27 mouse cellular contexts compared by ENCODE assay signal in the genomic region with DNA sequence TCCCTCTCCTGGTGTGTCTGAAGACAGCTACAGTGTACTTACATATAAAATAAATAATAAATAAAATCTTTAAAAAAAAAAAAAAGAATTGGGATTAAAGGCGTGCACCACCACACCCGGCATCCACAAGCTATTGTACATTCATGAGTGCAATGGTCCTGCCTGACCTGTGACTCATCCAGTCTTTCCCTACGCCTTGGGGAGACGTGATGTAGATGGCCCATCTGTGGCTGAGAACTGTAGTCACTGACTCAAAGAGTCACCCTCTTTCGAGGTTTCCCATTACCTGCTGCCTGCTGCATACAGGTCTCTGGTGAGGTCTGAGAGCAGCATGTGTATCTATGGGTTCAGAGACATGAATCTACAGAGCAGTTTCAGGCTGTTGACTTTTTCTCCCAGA. TPM values are rescaled to one million over a fixed set of nuclear protein-coding genes. Genes with fewer than 3 reads are reported as not detected.
DNase-seq lines count a peak whose midpoint lies in the region; ATAC-seq and TF ChIP-seq lines count a peak whose summit lies in the region.
"Had no signal": no experiment of that assay in that cellular context is flagged by ENCODE, and none has a peak within 500 bp of the region (broad histone marks: within the 10 kb centered on the region; RNA-seq: fewer than 3 reads in every experiment).

No protein-coding gene starts in this region.

- peak; percentile 79 for DNase-seq in 3T3-L1 (ENCODE audit: low read depth, low spot score)
- DNase-seq in CH12.LX (ENCODE audit: extremely low read depth): no peak
- DNase-seq in NIH3T3 (ENCODE audit: low read depth): peak; percentile 50
- DNase-seq in midbrain, embryonic 11.5 days (ENCODE audit: low spot score, missing footprints): no peak
- DNase-seq in layer of hippocampus, adult 8-10 months (ENCODE audit: low spot score in 2 of 2): no peak
- DNase-seq in cerebellum, adult 11-12 months: no peak
- DNase-seq in heart, adult 18-20 months: no peak
- DNase-seq: adrenal gland, adult 2 months; adrenal gland, postnatal 10 days; adrenal gland, postnatal 25 days; B cell, adult 2 months; cerebellum, adult 18-20 months; cerebellum, adult 8-10 months; cerebellum, adult 9-11 months; cerebellum, postnatal 14 days; cerebellum, postnatal 36 days; embryo, embryonic 11 days had no signal

- H3K27ac ChIP-seq in CH12.LX (ENCODE audit: insufficient read depth, low read depth) (peak overlapping the region; percentile 44; the same call in 1 of the 2 replicates), macrophage (peak overlapping the region; percentile 100)
- no peak overlapping the region for H3K27ac ChIP-seq in midbrain, embryonic 11.5 days (ENCODE audit: low read depth, low read length)
- H3K27ac ChIP-seq: embryonic facial prominence, embryonic 13.5 days; embryonic facial prominence, embryonic 15.5 days; forebrain, embryonic 10.5 days; forebrain, embryonic 12.5 days had no signal

- H3K4me1 ChIP-seq in CH12.LX (ENCODE audit: control insufficient read depth in 1 of 2, insufficient read depth in 2 of 2): peaks cover 28 to 72% of the 10 kb centered on the region in 2 experiments
- no peaks in the 10 kb centered on the region for H3K4me1 ChIP-seq in midbrain, embryonic 11.5 days (ENCODE audit: control insufficient read depth, insufficient read depth, low read length)
- H3K4me1 ChIP-seq: forebrain, embryonic 12.5 days had no signal

- no peaks in the 10 kb centered on the region for H3K27me3 ChIP-seq in CH12.LX (replicated peaks)
- H3K27me3 ChIP-seq in midbrain, embryonic 11.5 days (ENCODE audit: control insufficient read depth, insufficient read depth, low read length): no peaks in the 10 kb centered on the region
- H3K27me3 ChIP-seq: embryonic facial prominence, embryonic 13.5 days; embryonic facial prominence, embryonic 15.5 days; forebrain, embryonic 12.5 days had no signal

- no peak for TF ChIP-seq EP300 in CH12.LX (IDR thresholded peaks at IDR 0.05; ENCODE audit: low read length)

- no peak for TF ChIP-seq RAD21 in CH12.LX (IDR thresholded peaks at IDR 0.05; ENCODE audit: low read depth, low read length)

- in situ Hi-C loops in CH12.LX (cut with MboI; ENCODE audit: low pct_ligation_motif_present, low pct_unique_long_range_greater_than_20kb, low sequenced_read_pairs): no loop called here

- H3K79me2 ChIP-seq in CH12.LX (replicated peaks; ENCODE audit: control insufficient read depth, extremely low read depth, insufficient read depth, poor library complexity, severe bottlenecking) (no peaks in the 10 kb centered on the region), macrophage (ENCODE audit: inconsistent target) (peaks cover 61% of the 10 kb centered on the region; the same call in 1 of the 2 replicates)

- peaks cover 6% of the 10 kb centered on the region for H3K9me3 ChIP-seq in CH12.LX (replicated peaks; ENCODE audit: low read length)
- no peaks in the 10 kb centered on the region for H3K9me3 ChIP-seq in midbrain, embryonic 11.5 days (ENCODE audit: control insufficient read depth, low read length)
- H3K9me3 ChIP-seq: embryonic facial prominence, embryonic 13.5 days; embryonic facial prominence, embryonic 15.5 days; forebrain, embryonic 10.5 days; forebrain, embryonic 12.5 days; G1E had no signal

- ATAC-seq in midbrain, embryonic 11.5 days (ENCODE audit: low FRiP score): no peak
- ATAC-seq: CD4-positive, CD25-positive, alpha-beta regulatory T cell, adult 4 months; forebrain, embryonic 14.5 days; forebrain, embryonic 16.5 days had no signal

- H3K36me3 ChIP-seq in CH12.LX (replicated peaks in 1 of 2; ENCODE audit: control insufficient read depth in 1 of 2, insufficient read depth in 1 of 2, low read length in 1 of 2): peaks cover 0 to 3% of the 10 kb centered on the region in 2 experiments
- no peaks in the 10 kb centered on the region for H3K36me3 ChIP-seq in macrophage (ENCODE audit: inconsistent target)
- H3K36me3 ChIP-seq in midbrain, embryonic 11.5 days (ENCODE audit: control insufficient read depth, insufficient read depth, low read length): no peaks in the 10 kb centered on the region
- H3K36me3 ChIP-seq: embryonic facial prominence, embryonic 13.5 days; embryonic facial prominence, embryonic 15.5 days; forebrain, embryonic 10.5 days; forebrain, embryonic 12.5 days had no signal

- no peak for TF ChIP-seq POLR2A in CH12.LX (IDR thresholded peaks at IDR 0.05; ENCODE audit: low read depth, low read length)

- dilution Hi-C loops in CH12.LX (cut with MboI; ENCODE audit: extremely low pct_ligation_motif_present, extremely low pct_unique_long_range_greater_than_20kb, low sequenced_read_pairs): no loop called here

- no peak overlapping the region for H3K4me2 ChIP-seq in CH12.LX (ENCODE audit: insufficient read depth, low read depth, poor library complexity, severe bottlenecking)
- no peak overlapping the region for H3K4me2 ChIP-seq in midbrain, embryonic 11.5 days
- H3K4me2 ChIP-seq: embryonic facial prominence, embryonic 13.5 days; embryonic facial prominence, embryonic 15.5 days; forebrain, embryonic 12.5 days had no signal

- WGBS in macrophage (ENCODE audit: missing documents): 81% methylated on average over 5 of the region's 5 CpGs
- 93% methylated on average over 5 of the region's 5 CpGs for WGBS in midbrain, embryonic 11.5 days

- no peak for TF ChIP-seq CTCF in CH12.LX (conservative IDR thresholded peaks at IDR 0.05 in 1 of 2, IDR thresholded peaks at IDR 0.05 in 1 of 2; ENCODE audit: low read depth in 2 of 2, low read length in 2 of 2)

- H3K4me3 ChIP-seq in CH12.LX (replicated peaks in 1 of 3; ENCODE audit: low read depth in 2 of 3, low read length in 2 of 3, poor library complexity in 1 of 3) (no peak overlapping the region), macrophage (ENCODE audit: inconsistent target) (no peak overlapping the region)
- H3K4me3 ChIP-seq in midbrain, embryonic 11.5 days (ENCODE audit: low read depth, low read length): no peak overlapping the region
- H3K4me3 ChIP-seq: embryonic facial prominence, embryonic 13.5 days; embryonic facial prominence, embryonic 15.5 days; erythroblast, embryonic 14.5 days; forebrain, embryonic 10.5 days; forebrain, embryonic 12.5 days had no signal

- no peak overlapping the region for H3K9ac ChIP-seq in CH12.LX (ENCODE audit: insufficient read depth, low read depth)
- no peak overlapping the region for H3K9ac ChIP-seq in midbrain, embryonic 11.5 days (ENCODE audit: low read length)
- H3K9ac ChIP-seq: embryonic facial prominence, embryonic 13.5 days; embryonic facial prominence, embryonic 15.5 days; forebrain, embryonic 12.5 days had no signal

TF ChIP-seq in CH12.LX, 34 proteins besides CTCF, POLR2A, EP300 and RAD21 (continues in another document):
- no peak for TF ChIP-seq JUN (IDR thresholded peaks at IDR 0.05; ENCODE audit: insufficient read depth, low read depth, low read length)
- no peak for TF ChIP-seq PAX5 (IDR thresholded peaks at IDR 0.05; ENCODE audit: low read length)

RNA-seq across cellular contexts. Expression of a gene that starts 10.6 kb away (rescaled TPM):
- total RNA-seq in CH12.LX (2012; rRNA removed) (95.9 and 114 TPM in 2 replicates), CH12.LX (2014; rRNA removed) (223 and 225 TPM in 2 replicates)
- polyA plus RNA-seq in CH12.LX (2012; ENCODE audit: insufficient read length, low read depth) (188 and 197 TPM in 2 replicates), macrophage (2018) (251 to 507 TPM (median 488 TPM) in 3 replicates)
- 1,000 to 10,000 TPM in 10 of 26 experiments, 100 to 1,000 TPM in 16; 471 to 2,042 (median 842) TPM for total RNA-seq in macrophage (2018; cell fraction: chromatin; rRNA removed)
- total RNA-seq in macrophage (2018; cell fraction: cytosol; rRNA removed): 1,000 to 10,000 TPM in 4 of 26 experiments, 100 to 1,000 TPM in 22; 492 to 1,133 (median 611) TPM
- 1,000 to 10,000 TPM in 21 of 26 experiments, 100 to 1,000 TPM in 5; 701 to 2,394 (median 1,238) TPM for total RNA-seq in macrophage (2018; cell fraction: nucleus; rRNA removed)
- polyA plus RNA-seq in midbrain, embryonic 11.5 days (2014; fragmentation: Nextera tagmentation; extraction: Ambion mirVana): 74.1 and 79.9 TPM in 2 replicates
- 10 to 100 TPM; 55.1 to 73.6 (median 61.1) TPM for total RNA-seq in layer of hippocampus, adult 8-10 months (2022)
- 100 to 1,000 TPM; 159 to 167 TPM for total RNA-seq in heart, adult 18-20 months (2021)

RNA-seq across cellular contexts. Expression of a gene that starts 23.2 kb away (rescaled TPM):
- total RNA-seq in CH12.LX (2012; rRNA removed) (51.5 and 53.9 TPM in 2 replicates), CH12.LX (2014; rRNA removed) (57.8 and 60.8 TPM in 2 replicates)
- polyA plus RNA-seq in CH12.LX (2012; ENCODE audit: insufficient read length, low read depth) (58.4 and 62.6 TPM in 2 replicates), macrophage (2018) (79.1 to 122 TPM (median 121 TPM) in 3 replicates)
- total RNA-seq in macrophage (2018; cell fraction: chromatin; rRNA removed): 100 to 1,000 TPM; 114 to 467 (median 312) TPM
- total RNA-seq in macrophage (2018; cell fraction: cytosol; rRNA removed): 100 to 1,000 TPM in 22 of 26 experiments, 10 to 100 TPM in 4; 85.2 to 121 (median 110) TPM
- 100 to 1,000 TPM; 134 to 367 (median 267) TPM for total RNA-seq in macrophage (2018; cell fraction: nucleus; rRNA removed)
- polyA plus RNA-seq in midbrain, embryonic 11.5 days (2014; fragmentation: Nextera tagmentation; extraction: Ambion mirVana): 88.1 and 93.2 TPM in 2 replicates
- total RNA-seq in layer of hippocampus, adult 8-10 months (2022): 100 to 1,000 TPM; 286 to 320 (median 297) TPM
- 10 to 100 TPM; 74.3 to 75.2 TPM for total RNA-seq in heart, adult 18-20 months (2021)

RNA-seq across cellular contexts. Expression of a gene that starts 39.7 kb away (rescaled TPM):
- total RNA-seq in CH12.LX (2012; rRNA removed) (0.85 and 1.1 TPM in 2 replicates), CH12.LX (2014; rRNA removed) (not detected in 2 replicates)
- polyA plus RNA-seq in CH12.LX (2012; ENCODE audit: insufficient read length, low read depth) (0.10 TPM in 1 of 2 replicates, not detected in the other), macrophage (2018) (0.38 to 3.1 TPM (median 1.9 TPM) in 3 replicates)
- total RNA-seq in macrophage (2018; cell fraction: chromatin; rRNA removed): 1 to 10 TPM in 21 of 26 experiments, under 1 TPM in 5; 0.40 to 8.2 (median 3.2) TPM
- 1 to 10 TPM in 13 of 26 experiments, under 1 TPM in 13; 0.22 to 4.1 (median 1.2) TPM for total RNA-seq in macrophage (2018; cell fraction: cytosol; rRNA removed)
- total RNA-seq in macrophage (2018; cell fraction: nucleus; rRNA removed): 1 to 10 TPM in 21 of 26 experiments, under 1 TPM in 5; 0.21 to 9.6 (median 2.3) TPM
- 0.28 and 0.52 TPM in 2 replicates for polyA plus RNA-seq in midbrain, embryonic 11.5 days (2014; fragmentation: Nextera tagmentation; extraction: Ambion mirVana)
- 10 to 100 TPM in 2 of 4 experiments, 1 to 10 TPM in 2; 5.2 to 17.9 (median 10.4) TPM for total RNA-seq in layer of hippocampus, adult 8-10 months (2022)
- total RNA-seq in heart, adult 18-20 months (2021): 10 to 100 TPM; 39.1 to 40.6 TPM
- polyA plus RNA-seq: G1E had no signal

RNA-seq across cellular contexts. Expression of a gene that starts 59.3 kb away (rescaled TPM):
- total RNA-seq in CH12.LX (2012; rRNA removed) (22.4 and 23.4 TPM in 2 replicates), CH12.LX (2014; rRNA removed) (35.5 and 36.9 TPM in 2 replicates)
- polyA plus RNA-seq in CH12.LX (2012; ENCODE audit: insufficient read length, low read depth) (21.6 and 22.7 TPM in 2 replicates), macrophage (2018) (26.9 to 64.7 TPM (median 54.7 TPM) in 3 replicates)
- total RNA-seq in macrophage (2018; cell fraction: chromatin; rRNA removed): 10 to 100 TPM in 21 of 26 experiments, 1 to 10 TPM in 5; 5.6 to 34.5 (median 13.8) TPM
- total RNA-seq in macrophage (2018; cell fraction: cytosol; rRNA removed): 10 to 100 TPM; 26.5 to 66.4 (median 50.5) TPM
- total RNA-seq in macrophage (2018; cell fraction: nucleus; rRNA removed): 10 to 100 TPM; 12.6 to 47.2 (median 23.5) TPM
- 41.8 and 45.1 TPM in 2 replicates for polyA plus RNA-seq in midbrain, embryonic 11.5 days (2014; fragmentation: Nextera tagmentation; extraction: Ambion mirVana)
- 10 to 100 TPM; 20.3 to 27.0 (median 21.9) TPM for total RNA-seq in layer of hippocampus, adult 8-10 months (2022)
- total RNA-seq in heart, adult 18-20 months (2021): 10 to 100 TPM; 18.0 to 19.9 TPM

Comparison
In these comparisons a context has a peak if more than half of its experiments do, and no peak if none do; other contexts are left out.
1. DNase-seq: peak in 3T3-L1 (single experiment) and NIH3T3 (single experiment); none in CH12.LX (single experiment), midbrain, embryonic 11.5 days (single experiment), layer of hippocampus, adult 8-10 months (0 of 2), cerebellum, adult 11-12 months (single experiment) and heart, adult 18-20 months (0 of 2).